Mouse (Mus musculus): ENCODE data around the gene Ints1. TPM values are rescaled to one million over a fixed set of nuclear protein-coding genes. Genes with fewer than 3 reads are reported as not detected.

Gene Ints1
- polyA plus RNA-seq, 1 experiment from 2014 or later, result 35.4 TPM

GRCm38 (mm10) chr5:139789466-139789865, 14.0 kb upstream of the Ints1 start:
- no peak for ATAC-seq (ENCODE audit: low read depth)
- 65% methylated on average over 4 of the region's 4 CpGs for WGBS
- Histone ChIP-seq H3K27me3 (ENCODE audit: control insufficient read depth, insufficient read depth, low read length) (no peaks in the 10 kb centered on the region), H3K9me3 (ENCODE audit: control insufficient read depth, low read length) (no peaks in the 10 kb centered on the region), H3K4me3 (ENCODE audit: low read depth, low read length) (no peak overlapping the region), H3K27ac (ENCODE audit: low read depth, low read length) (no peak overlapping the region), H3K9ac (replicated peaks; ENCODE audit: low read depth, low read length) (no peak overlapping the region), H3K4me2 (ENCODE audit: low read depth, low read length) (no peak overlapping the region), H3K4me1 (ENCODE audit: control insufficient read depth, insufficient read depth, low read length) (peaks cover 14% of the 10 kb centered on the region), H3K36me3 (ENCODE audit: control insufficient read depth, insufficient read depth, low read length) (no peaks in the 10 kb centered on the region)

GRCm38 (mm10) chr5:139781406-139781805, 5.9 kb upstream of the Ints1 start:
- no peak overlapping the region for H3K4me3 ChIP-seq (ENCODE audit: low read depth, low read length)
- no peak overlapping the region for H3K27ac ChIP-seq (ENCODE audit: low read depth, low read length)
- WGBS, result 81% methylated on average over 8 of the region's 8 CpGs
- no peaks in the 10 kb centered on the region for H3K4me1 ChIP-seq (ENCODE audit: control insufficient read depth, insufficient read depth, low read length)
- H3K9me3 ChIP-seq (ENCODE audit: control insufficient read depth, low read length), result no peaks in the 10 kb centered on the region
- no peak overlapping the region for H3K4me2 ChIP-seq (ENCODE audit: low read depth, low read length)
- H3K36me3 ChIP-seq (ENCODE audit: control insufficient read depth, insufficient read depth, low read length), result no peaks in the 10 kb centered on the region
- H3K27me3 ChIP-seq (ENCODE audit: control insufficient read depth, insufficient read depth, low read length), result no peaks in the 10 kb centered on the region
- H3K9ac ChIP-seq (replicated peaks; ENCODE audit: low read depth, low read length), result no peak overlapping the region
- no peak for ATAC-seq (ENCODE audit: low read depth)

GRCm38 (mm10) chr5:139776966-139777365, 1.5 kb upstream of the Ints1 start:
- H3K36me3 ChIP-seq (ENCODE audit: control insufficient read depth, insufficient read depth, low read length), result 0 out of 2 replicates have a peak, but pooled peaks cover 11% of the 10 kb centered on the region

GRCm38 (mm10) chr5:139768216-139768615, 7.3 kb downstream of the Ints1 start:
- Histone ChIP-seq H3K4me1 (ENCODE audit: control insufficient read depth, insufficient read depth, low read length) (no peaks in the 10 kb centered on the region), H3K9me3 (ENCODE audit: control insufficient read depth, low read length) (no peaks in the 10 kb centered on the region), H3K27ac (ENCODE audit: low read depth, low read length) (no peak overlapping the region), H3K4me3 (ENCODE audit: low read depth, low read length) (no peak overlapping the region), H3K4me2 (ENCODE audit: low read depth, low read length) (no peak overlapping the region), H3K27me3 (ENCODE audit: control insufficient read depth, insufficient read depth, low read length) (no peaks in the 10 kb centered on the region), H3K36me3 (ENCODE audit: control insufficient read depth, insufficient read depth, low read length) (peaks cover 86% of the 10 kb centered on the region), H3K9ac (replicated peaks; ENCODE audit: low read depth, low read length) (no peak overlapping the region)
- WGBS, result 100% methylated on average over 8 of the region's 8 CpGs
- ATAC-seq (ENCODE audit: low read depth), result no peak

More at GRCm38 (mm10) chr5:139776966-139777365, 1.5 kb upstream of the Ints1 start:
- WGBS, result 86% methylated on average over 5 of the region's 5 CpGs
- no peaks in the 10 kb centered on the region for H3K27me3 ChIP-seq (ENCODE audit: control insufficient read depth, insufficient read depth, low read length)
- no peak overlapping the region for H3K9ac ChIP-seq (replicated peaks; ENCODE audit: low read depth, low read length)
- H3K4me3 ChIP-seq (ENCODE audit: low read depth, low read length), result no peak overlapping the region
- ATAC-seq (ENCODE audit: low read depth), result no peak
- no peaks in the 10 kb centered on the region for H3K9me3 ChIP-seq (ENCODE audit: control insufficient read depth, low read length)
- no peak overlapping the region for H3K4me2 ChIP-seq (ENCODE audit: low read depth, low read length)
- peaks cover 6% of the 10 kb centered on the region for H3K4me1 ChIP-seq (ENCODE audit: control insufficient read depth, insufficient read depth, low read length)
- H3K27ac ChIP-seq (ENCODE audit: low read depth, low read length), result no peak overlapping the region

GRCm38 (mm10) chr5:139764296-139764695, 11.2 kb downstream of the Ints1 start:
- Histone ChIP-seq H3K4me1 (ENCODE audit: control insufficient read depth, insufficient read depth, low read length) (no peaks in the 10 kb centered on the region), H3K27me3 (ENCODE audit: control insufficient read depth, insufficient read depth, low read length) (no peaks in the 10 kb centered on the region), H3K27ac (ENCODE audit: low read depth, low read length) (no peak overlapping the region), H3K9ac (replicated peaks; ENCODE audit: low read depth, low read length) (no peak overlapping the region), H3K4me2 (ENCODE audit: low read depth, low read length) (no peak overlapping the region), H3K9me3 (ENCODE audit: control insufficient read depth, low read length) (no peaks in the 10 kb centered on the region), H3K4me3 (ENCODE audit: low read depth, low read length) (no peak overlapping the region), H3K36me3 (ENCODE audit: control insufficient read depth, insufficient read depth, low read length) (peaks cover 80% of the 10 kb centered on the region)
- no peak for ATAC-seq (ENCODE audit: low read depth)
- WGBS, result 74% methylated on average over 11 of the region's 11 CpGs

- H3K27me3 ChIP-seq (ENCODE audit: control insufficient read depth, insufficient read depth, low read length), result no peaks in the 10 kb centered on the region
- no peak for ATAC-seq (ENCODE audit: low read depth)
- 88% methylated on average over 16 of the region's 16 CpGs for WGBS
- H3K9me3 ChIP-seq (ENCODE audit: control insufficient read depth, low read length), result no peaks in the 10 kb centered on the region
- H3K4me1 ChIP-seq (ENCODE audit: control insufficient read depth, insufficient read depth, low read length), result no peaks in the 10 kb centered on the region
- H3K36me3 ChIP-seq (ENCODE audit: control insufficient read depth, insufficient read depth, low read length), result peaks cover 71% of the 10 kb centered on the region
- H3K9ac ChIP-seq (replicated peaks; ENCODE audit: low read depth, low read length), result no peak overlapping the region
- H3K4me3 ChIP-seq (ENCODE audit: low read depth, low read length), result no peak overlapping the region
- no peak overlapping the region for H3K27ac ChIP-seq (ENCODE audit: low read depth, low read length)
- no peak overlapping the region for H3K4me2 ChIP-seq (ENCODE audit: low read depth, low read length)
These were observed 17.4 kb downstream of the Ints1 start for GRCm38 (mm10) chr5:139758096-139758495.

- H3K4me3 ChIP-seq (ENCODE audit: low read depth, low read length), result no peak overlapping the region
- ATAC-seq (ENCODE audit: low read depth), result no peak
- WGBS, result 91% methylated on average over 2 of the region's 2 CpGs
These were observed 18.9 kb downstream of the Ints1 start for GRCm38 (mm10) chr5:139756586-139756985.

GRCm38 (mm10) chr5:139756135-139756534, 19.3 kb downstream of the Ints1 start:
- H3K36me3 ChIP-seq (ENCODE audit: control insufficient read depth, insufficient read depth, low read length), result peaks cover 70% of the 10 kb centered on the region
- no peak for ATAC-seq (ENCODE audit: low read depth)
- WGBS, result 93% methylated on average over 12 of the region's 12 CpGs

More at GRCm38 (mm10) chr5:139756586-139756985, 18.9 kb downstream of the Ints1 start:
- no peaks in the 10 kb centered on the region for H3K4me1 ChIP-seq (ENCODE audit: control insufficient read depth, insufficient read depth, low read length)
- H3K9me3 ChIP-seq (ENCODE audit: control insufficient read depth, low read length), result no peaks in the 10 kb centered on the region
- peaks cover 70% of the 10 kb centered on the region for H3K36me3 ChIP-seq (ENCODE audit: control insufficient read depth, insufficient read depth, low read length)
- H3K4me2 ChIP-seq (ENCODE audit: low read depth, low read length), result no peak overlapping the region
- H3K27ac ChIP-seq (ENCODE audit: low read depth, low read length), result no peak overlapping the region
- H3K27me3 ChIP-seq (ENCODE audit: control insufficient read depth, insufficient read depth, low read length), result no peaks in the 10 kb centered on the region
- H3K9ac ChIP-seq (replicated peaks; ENCODE audit: low read depth, low read length), result no peak overlapping the region

GRCm38 (mm10) chr5:139754753-139755152, 20.7 kb downstream of the Ints1 start:
- 33% methylated on average over 12 of the region's 12 CpGs for WGBS
- ATAC-seq (ENCODE audit: low read depth), result no peak
- Histone ChIP-seq H3K36me3 (ENCODE audit: control insufficient read depth, insufficient read depth, low read length) (peaks cover 60% of the 10 kb centered on the region), H3K9me3 (ENCODE audit: control insufficient read depth, low read length) (no peaks in the 10 kb centered on the region), H3K4me3 (ENCODE audit: low read depth, low read length) (no peak overlapping the region), H3K27ac (ENCODE audit: low read depth, low read length) (no peak overlapping the region), H3K27me3 (ENCODE audit: control insufficient read depth, insufficient read depth, low read length) (no peaks in the 10 kb centered on the region), H3K4me2 (ENCODE audit: low read depth, low read length) (no peak overlapping the region), H3K9ac (replicated peaks; ENCODE audit: low read depth, low read length) (no peak overlapping the region), H3K4me1 (ENCODE audit: control insufficient read depth, insufficient read depth, low read length) (no peaks in the 10 kb centered on the region)

More at GRCm38 (mm10) chr5:139756135-139756534, 19.3 kb downstream of the Ints1 start:
- Histone ChIP-seq H3K27ac (ENCODE audit: low read depth, low read length) (no peak overlapping the region), H3K27me3 (ENCODE audit: control insufficient read depth, insufficient read depth, low read length) (no peaks in the 10 kb centered on the region), H3K4me3 (ENCODE audit: low read depth, low read length) (no peak overlapping the region), H3K4me2 (ENCODE audit: low read depth, low read length) (no peak overlapping the region), H3K9me3 (ENCODE audit: control insufficient read depth, low read length) (no peaks in the 10 kb centered on the region), H3K9ac (replicated peaks; ENCODE audit: low read depth, low read length) (no peak overlapping the region), H3K4me1 (ENCODE audit: control insufficient read depth, insufficient read depth, low read length) (no peaks in the 10 kb centered on the region)
